Mouse (Mus musculus) hindbrain, embryonic 15.5 days (tissue): Measurements from ENCODE around the gene Slc44a5. TPM values are rescaled to one million over a fixed set of nuclear protein-coding genes. Genes with fewer than 3 reads are reported as not detected.

Experiments
- ATAC-seq: fragments of 200-750 bp; cut with Nextera tagmentation; 2 replicates; pipeline ENCODE4 v1.8.0; 2017; ENCODE audit warnings: low read depth, moderate number of reproducible peaks, moderate TSS enrichment; ENCODE audit not compliant: low FRiP score
- H3K27ac ChIP-seq: fragments of 300-500 bp; sonication (generic); replicated peaks from 2 replicates; pipeline ENCODE4 v1.5.1; 2015; ENCODE audit warnings: mild to moderate bottlenecking, inconsistent platforms
- H3K27me3 ChIP-seq: fragments of 300-500 bp; sonication (generic); 2 replicates; pipeline ENCODE4 v1.6.1; 2015; ENCODE audit warnings: control low read depth, inconsistent platforms
- H3K36me3 ChIP-seq: fragments of 300-500 bp; sonication (generic); 2 replicates; pipeline ENCODE4 v1.6.1; 2015; ENCODE audit warnings: control low read depth, inconsistent platforms
- H3K4me1 ChIP-seq: fragments of 300-500 bp; sonication (generic); replicated peaks from 2 replicates; pipeline ENCODE4 v1.6.1; 2015; ENCODE audit warnings: control low read depth, inconsistent platforms
- H3K4me2 ChIP-seq: fragments of 300-500 bp; sonication (generic); 2 replicates; pipeline ENCODE4 v1.6.1; 2015; ENCODE audit warnings: moderate library complexity, mild to moderate bottlenecking, inconsistent platforms
- H3K4me3 ChIP-seq: fragments of 300-500 bp; sonication (generic); 2 replicates; pipeline ENCODE4 v1.5.1; 2015; ENCODE audit warnings: mild to moderate bottlenecking, inconsistent platforms
- H3K9ac ChIP-seq: fragments of 300-500 bp; sonication (generic); 2 replicates; pipeline ENCODE4 v1.6.1; 2015; ENCODE audit warnings: inconsistent platforms
- H3K9me3 ChIP-seq: fragments of 300-500 bp; sonication (generic); 2 replicates; pipeline ENCODE4 v1.6.1; 2016; ENCODE audit warnings: control low read depth, inconsistent platforms
- WGBS: fragments of 180-500 bp; shearing (Covaris S2); methylation state at CpG from one replicate; pipeline ENCODE4 v1.1.7; 2015; 5-methylcytosine and 5-hydroxymethylcytosine counted together
- polyA plus RNA-seq: library from polyadenylated mRNA; unstranded; fragments of >200 nt; fragmentation: Nextera tagmentation; extraction: Ambion mirVana; gene quantifications from 2 replicates; pipeline ENCODE4 v1.2.1, GENCODE M21; 2015

Slc44a5 gene
- polyA plus RNA-seq, 1 experiment from 2014 or later: 9.6 TPM

DNA sequence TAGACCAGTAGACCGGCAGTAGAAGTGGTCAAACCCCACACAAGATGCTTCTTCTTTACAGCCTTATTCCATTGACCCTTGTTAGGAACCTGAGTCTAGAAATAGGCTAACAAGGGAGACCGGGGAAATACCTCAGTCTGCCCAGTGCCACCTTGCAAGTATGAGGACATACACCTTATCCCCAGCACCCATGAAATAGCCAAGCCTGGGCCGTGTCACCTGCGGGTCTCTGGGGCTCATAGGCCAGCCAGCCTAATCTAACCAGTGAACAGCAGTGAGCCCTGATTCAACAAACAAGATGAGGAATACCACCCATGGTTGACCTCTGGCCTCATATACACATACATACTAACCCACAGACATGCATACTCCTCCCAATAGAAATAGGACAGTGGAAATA is 142.2 kb downstream of the Slc44a5 start:
- ATAC-seq: no peak; the same call in 1 of the 2 replicates
- peaks cover 16% of the 10 kb centered on the region for H3K4me1 ChIP-seq
- H3K27ac ChIP-seq: no peak overlapping the region
- H3K27me3 ChIP-seq: no peaks in the 10 kb centered on the region
- H3K9me3 ChIP-seq: no peaks in the 10 kb centered on the region
- H3K4me3 ChIP-seq: no peak overlapping the region
- H3K4me2 ChIP-seq: no peak overlapping the region
- H3K9ac ChIP-seq: no peak overlapping the region
- no peaks in the 10 kb centered on the region for H3K36me3 ChIP-seq
- WGBS: 89% methylated on average over 4 of the region's 4 CpGs

DNA sequence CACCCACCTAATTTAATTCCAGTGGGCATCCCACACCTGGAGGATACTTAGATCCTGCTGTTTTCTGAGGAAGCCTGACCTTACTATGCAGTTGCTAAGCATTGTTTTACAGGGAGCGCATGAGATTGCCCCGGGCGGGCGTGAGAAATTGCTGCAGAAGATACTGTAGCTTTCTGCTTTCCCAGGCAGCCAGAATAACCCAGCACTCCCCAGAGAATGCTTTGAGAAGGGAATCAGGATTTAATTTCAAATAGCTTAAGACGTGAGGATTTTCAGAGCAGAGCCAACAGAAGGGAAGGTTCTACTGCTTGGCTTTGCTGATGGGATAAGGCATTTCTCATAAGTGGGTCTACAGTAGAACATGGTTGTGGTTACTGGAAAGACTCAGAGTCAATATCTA is 142.8 kb downstream of the Slc44a5 start:
- H3K27me3 ChIP-seq: no peaks in the 10 kb centered on the region
- H3K27ac ChIP-seq: no peak overlapping the region
- peaks cover 16% of the 10 kb centered on the region for H3K4me1 ChIP-seq
- no peak overlapping the region for H3K4me3 ChIP-seq
- H3K9ac ChIP-seq: no peak overlapping the region
- no peaks in the 10 kb centered on the region for H3K36me3 ChIP-seq
- H3K9me3 ChIP-seq: no peaks in the 10 kb centered on the region
- ATAC-seq: no peak
- 66% methylated on average over 5 of the region's 5 CpGs for WGBS
- H3K4me2 ChIP-seq: no peak overlapping the region

DNA sequence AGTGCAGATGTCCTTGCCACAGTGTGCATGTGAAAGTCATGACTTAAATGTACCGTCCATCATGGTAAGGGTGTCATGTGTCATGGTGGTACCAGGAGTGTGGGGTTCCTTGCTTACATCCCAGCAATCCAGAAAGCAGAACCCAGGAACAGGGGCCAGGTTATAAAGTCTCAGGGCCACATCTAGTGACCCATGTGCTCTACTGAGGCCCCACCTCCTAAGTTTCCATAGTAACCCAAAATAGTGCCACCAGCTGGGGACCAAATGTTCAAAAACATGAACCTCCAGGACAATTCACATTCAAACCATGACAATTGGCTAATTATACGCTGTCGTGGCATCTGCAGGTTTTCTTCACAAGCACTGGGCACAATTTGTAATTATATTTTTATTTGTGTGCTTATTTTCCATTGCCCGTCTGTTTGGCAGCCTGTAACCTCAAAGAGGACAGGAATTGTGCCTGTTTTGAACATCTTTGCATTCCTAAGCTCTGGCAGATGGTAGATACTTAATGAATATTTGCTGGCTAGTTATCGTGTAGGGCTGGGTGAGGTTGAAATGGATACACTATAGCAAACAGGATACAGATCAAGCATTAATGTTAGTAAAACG is 145.9 kb downstream of the Slc44a5 start:
- no peaks in the 10 kb centered on the region for H3K36me3 ChIP-seq
- H3K9me3 ChIP-seq: no peaks in the 10 kb centered on the region
- H3K27ac ChIP-seq: no peak overlapping the region
- ATAC-seq: no peak
- H3K4me1 ChIP-seq: peaks cover 16% of the 10 kb centered on the region
- H3K4me3 ChIP-seq: no peak overlapping the region
- H3K9ac ChIP-seq: no peak overlapping the region
- no peaks in the 10 kb centered on the region for H3K27me3 ChIP-seq
- no peak overlapping the region for H3K4me2 ChIP-seq
- 38% methylated on average over 6 of the region's 6 CpGs for WGBS

DNA sequence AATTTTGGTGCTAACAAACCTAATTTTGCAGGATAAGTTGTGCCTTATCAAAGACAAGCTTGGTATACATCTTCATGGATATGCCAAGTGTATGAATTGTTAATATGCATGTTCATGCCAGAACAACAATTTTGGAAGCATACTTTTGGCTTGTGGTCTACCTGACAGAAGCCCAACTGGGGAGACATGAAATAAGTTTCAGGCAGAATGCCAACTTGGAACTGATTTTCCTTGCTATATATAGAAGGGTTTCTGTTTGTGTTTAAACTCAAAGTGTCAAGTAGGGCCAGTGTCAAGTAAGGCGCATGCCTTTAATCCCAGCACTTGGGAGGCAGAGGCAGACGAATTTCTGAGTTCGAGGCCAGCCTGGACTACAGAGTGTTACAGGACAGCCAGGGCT is 149.3 kb downstream of the Slc44a5 start:
- no peaks in the 10 kb centered on the region for H3K36me3 ChIP-seq
- H3K27ac ChIP-seq: no peak overlapping the region
- no peak overlapping the region for H3K4me3 ChIP-seq
- ATAC-seq: no peak
- H3K4me2 ChIP-seq: no peak overlapping the region
- no peaks in the 10 kb centered on the region for H3K9me3 ChIP-seq
- 95% methylated on average over 3 of the region's 3 CpGs for WGBS
- no peaks in the 10 kb centered on the region for H3K27me3 ChIP-seq
- peaks cover 16% of the 10 kb centered on the region for H3K4me1 ChIP-seq
- no peak overlapping the region for H3K9ac ChIP-seq

DNA sequence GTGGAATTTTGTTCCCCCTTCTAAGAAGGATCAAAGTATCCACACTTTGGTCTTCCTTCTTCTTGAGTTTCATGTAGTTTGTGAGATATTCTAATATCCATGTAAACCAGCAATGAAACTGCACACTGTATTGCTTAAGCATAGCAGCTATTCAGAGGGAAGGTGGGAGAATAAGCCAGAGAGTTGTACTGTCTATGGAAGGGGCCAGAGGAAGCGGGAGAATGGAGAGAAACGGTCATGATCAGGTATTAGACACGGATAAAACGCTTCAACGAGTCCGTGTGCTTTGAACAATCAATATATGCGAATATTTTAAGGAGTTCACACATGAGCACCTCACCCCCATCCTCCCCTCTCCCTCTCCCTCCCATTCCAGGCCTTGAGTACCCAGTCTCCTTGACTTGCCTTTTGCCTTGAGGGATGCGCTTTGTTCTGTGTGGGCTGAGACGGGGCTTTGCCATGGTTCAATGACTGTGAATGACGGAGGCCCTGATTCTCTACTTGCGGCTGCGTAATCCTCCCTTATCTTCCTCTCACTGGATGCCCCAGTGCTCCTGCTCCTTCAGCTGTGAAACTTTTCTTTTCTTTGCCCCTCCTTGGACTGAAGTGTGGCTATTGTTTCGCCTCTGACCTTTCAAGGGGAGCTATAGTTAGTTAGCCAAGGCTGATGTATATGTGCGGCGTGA is 151.8 kb downstream of the Slc44a5 start:
- Histone ChIP-seq H3K4me1 (peaks cover 12% of the 10 kb centered on the region), H3K27ac (no peak overlapping the region), H3K9ac (no peak overlapping the region), H3K4me3 (no peak overlapping the region), H3K36me3 (no peaks in the 10 kb centered on the region), H3K4me2 (no peak overlapping the region), H3K27me3 (no peaks in the 10 kb centered on the region), H3K9me3 (no peaks in the 10 kb centered on the region)
- WGBS: 22% methylated on average over 15 of the region's 15 CpGs
- no peak; the same call in 1 of the 2 replicates for ATAC-seq

DNA sequence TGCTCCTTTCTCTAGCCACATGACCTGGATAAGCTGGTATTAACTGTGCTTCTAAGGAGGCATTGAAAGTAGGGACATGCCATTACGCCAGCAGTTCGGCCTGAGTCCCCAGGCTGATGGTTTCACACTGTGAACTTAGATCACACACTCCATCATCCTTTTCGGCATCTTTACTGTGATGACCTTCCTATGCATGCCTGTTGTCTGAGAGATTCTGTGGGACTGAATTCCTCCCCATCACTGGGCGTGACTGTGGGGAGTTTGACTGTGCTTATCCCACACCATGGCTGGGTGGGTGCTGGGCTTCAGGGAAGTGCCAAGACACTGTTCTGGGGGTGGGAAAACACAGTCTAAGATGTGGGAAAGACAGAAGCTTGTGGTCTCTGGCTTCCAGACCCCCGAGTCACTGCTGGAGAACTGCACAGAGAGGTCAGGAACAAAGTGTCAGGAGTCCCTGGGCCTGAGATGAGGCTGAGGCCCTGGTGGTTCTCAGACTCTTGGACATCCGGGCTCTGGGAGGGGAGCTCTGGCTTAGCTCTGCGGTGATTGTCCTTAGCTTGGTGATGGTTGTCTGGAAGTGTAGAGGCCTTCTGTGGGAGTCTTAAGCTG is 152.6 kb downstream of the Slc44a5 start:
- H3K4me1 ChIP-seq: peaks cover 12% of the 10 kb centered on the region
- H3K27me3 ChIP-seq: no peaks in the 10 kb centered on the region
- no peaks in the 10 kb centered on the region for H3K9me3 ChIP-seq
- H3K4me2 ChIP-seq: no peak overlapping the region
- H3K9ac ChIP-seq: no peak overlapping the region
- no peak overlapping the region for H3K27ac ChIP-seq
- H3K36me3 ChIP-seq: no peaks in the 10 kb centered on the region
- 38% methylated on average over 7 of the region's 7 CpGs for WGBS
- ATAC-seq: no peak
- no peak overlapping the region for H3K4me3 ChIP-seq

DNA sequence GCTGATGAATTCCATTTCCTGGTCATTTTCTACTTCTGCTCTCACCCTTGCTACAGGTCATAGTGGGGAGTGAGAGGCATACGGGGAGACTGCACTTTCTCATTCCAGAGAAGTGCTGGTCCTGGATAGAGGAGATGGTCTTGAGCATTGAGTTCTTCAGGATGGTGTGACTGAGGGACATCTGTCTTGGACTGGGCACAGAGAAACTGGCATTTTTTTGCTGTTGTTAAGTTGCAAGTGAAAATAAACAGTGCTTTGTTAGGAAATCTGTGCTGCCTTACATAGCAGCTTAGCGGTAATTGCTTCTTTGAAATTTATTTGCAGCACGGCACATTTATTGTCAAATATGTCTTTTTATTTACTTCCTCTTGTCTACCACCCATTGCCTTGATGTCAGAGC is 154.0 kb downstream of the Slc44a5 start:
- Histone ChIP-seq H3K4me1 (peaks cover 12% of the 10 kb centered on the region), H3K4me2 (no peak overlapping the region), H3K27me3 (no peaks in the 10 kb centered on the region), H3K27ac (no peak overlapping the region), H3K36me3 (no peaks in the 10 kb centered on the region), H3K4me3 (no peak overlapping the region), H3K9ac (no peak overlapping the region), H3K9me3 (no peaks in the 10 kb centered on the region)
- ATAC-seq: no peak
- 81% methylated on average over 3 of the region's 3 CpGs for WGBS

DNA sequence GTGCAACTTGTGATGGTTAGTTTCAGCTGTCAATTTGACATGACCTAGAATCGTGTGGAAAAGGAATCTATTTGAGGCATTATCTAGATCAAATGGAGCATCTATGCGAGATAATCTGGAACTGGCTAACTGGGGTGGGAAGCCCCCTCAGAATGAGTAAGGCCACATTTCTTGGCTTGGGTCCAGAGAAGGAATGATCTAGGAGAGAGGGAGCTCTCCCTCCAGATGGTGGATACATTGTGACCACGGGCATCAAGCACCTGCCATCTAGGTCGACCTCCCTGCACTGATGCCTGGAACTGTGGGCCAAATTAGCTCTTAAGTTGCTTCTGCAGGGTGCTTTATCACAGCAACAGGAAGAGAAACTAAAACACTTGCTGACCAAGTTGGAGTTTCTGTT is 155.8 kb downstream of the Slc44a5 start:
- no peaks in the 10 kb centered on the region for H3K36me3 ChIP-seq
- H3K4me3 ChIP-seq: no peak overlapping the region
- H3K9me3 ChIP-seq: no peaks in the 10 kb centered on the region
- H3K4me1 ChIP-seq: peaks cover 12% of the 10 kb centered on the region
- no peaks in the 10 kb centered on the region for H3K27me3 ChIP-seq
- ATAC-seq: no peak
- WGBS: 57% methylated on average over 4 of the region's 4 CpGs
- no peak overlapping the region for H3K4me2 ChIP-seq
- H3K9ac ChIP-seq: no peak overlapping the region
- no peak overlapping the region for H3K27ac ChIP-seq

DNA sequence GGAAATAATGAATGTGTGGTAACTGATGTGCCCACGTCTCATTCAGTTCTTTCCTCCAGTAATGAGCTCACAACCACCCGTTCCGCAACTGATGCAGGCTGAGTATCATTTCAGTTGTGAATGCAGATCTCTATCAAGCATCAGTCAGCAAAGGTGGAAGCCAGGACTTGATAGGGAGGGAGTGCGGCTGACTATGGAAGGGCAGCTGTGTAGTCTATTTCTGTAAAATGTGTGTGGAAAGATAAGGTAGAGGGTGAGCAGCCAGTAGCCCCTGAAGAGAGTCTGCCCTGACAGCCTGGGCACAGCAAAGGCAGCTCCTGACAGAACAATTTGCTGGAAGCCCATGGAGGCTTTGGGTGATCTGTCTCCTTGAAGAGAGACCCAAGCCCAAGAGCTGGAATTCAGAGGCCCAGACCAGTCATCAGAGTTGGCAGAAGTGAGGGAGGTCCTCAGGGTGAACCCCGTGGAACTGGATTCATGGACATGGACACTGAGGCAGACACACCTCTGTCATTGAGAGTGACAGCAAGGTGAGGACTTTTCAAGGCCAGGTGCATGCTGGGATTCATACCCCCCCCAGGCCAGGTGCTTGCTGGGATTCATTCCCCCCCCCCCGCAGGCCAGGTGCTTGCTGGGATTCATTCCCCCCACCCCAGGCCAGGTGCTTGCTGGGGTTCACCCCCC is 157.3 kb downstream of the Slc44a5 start:
- Histone ChIP-seq H3K9ac (no peak overlapping the region), H3K4me1 (peaks cover 5% of the 10 kb centered on the region), H3K4me3 (no peak overlapping the region), H3K27ac (no peak overlapping the region), H3K4me2 (no peak overlapping the region), H3K9me3 (no peaks in the 10 kb centered on the region), H3K27me3 (no peaks in the 10 kb centered on the region), H3K36me3 (no peaks in the 10 kb centered on the region)
- ATAC-seq: no peak
- WGBS: 88% methylated on average over 6 of the region's 6 CpGs

DNA sequence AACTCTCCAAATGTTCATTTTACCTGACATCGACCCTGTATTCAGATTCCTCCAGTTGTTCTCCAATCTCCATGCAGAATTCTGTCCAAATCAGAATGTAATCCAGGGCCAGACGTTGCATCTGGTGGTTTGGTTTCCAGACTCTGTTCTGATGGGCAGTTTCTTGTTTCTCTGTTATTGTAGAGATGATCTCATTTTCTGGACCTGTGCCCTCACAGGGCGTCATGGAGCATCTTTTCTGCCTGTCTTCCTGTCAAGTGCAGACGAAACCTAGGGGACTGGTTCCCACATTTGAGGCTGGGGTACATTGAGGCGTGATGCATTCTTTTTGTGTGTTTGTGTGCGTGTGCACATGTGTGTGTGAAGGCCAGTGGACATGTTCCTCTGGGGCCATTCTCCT is 160.8 kb downstream of the Slc44a5 start:
- H3K4me3 ChIP-seq: no peak overlapping the region
- no peak overlapping the region for H3K4me2 ChIP-seq
- H3K27me3 ChIP-seq: no peaks in the 10 kb centered on the region
- no peaks in the 10 kb centered on the region for H3K36me3 ChIP-seq
- no peaks in the 10 kb centered on the region for H3K4me1 ChIP-seq
- no peak overlapping the region for H3K27ac ChIP-seq
- 80% methylated on average over 6 of the region's 6 CpGs for WGBS
- no peaks in the 10 kb centered on the region for H3K9me3 ChIP-seq
- H3K9ac ChIP-seq: no peak overlapping the region
- no peak for ATAC-seq

DNA sequence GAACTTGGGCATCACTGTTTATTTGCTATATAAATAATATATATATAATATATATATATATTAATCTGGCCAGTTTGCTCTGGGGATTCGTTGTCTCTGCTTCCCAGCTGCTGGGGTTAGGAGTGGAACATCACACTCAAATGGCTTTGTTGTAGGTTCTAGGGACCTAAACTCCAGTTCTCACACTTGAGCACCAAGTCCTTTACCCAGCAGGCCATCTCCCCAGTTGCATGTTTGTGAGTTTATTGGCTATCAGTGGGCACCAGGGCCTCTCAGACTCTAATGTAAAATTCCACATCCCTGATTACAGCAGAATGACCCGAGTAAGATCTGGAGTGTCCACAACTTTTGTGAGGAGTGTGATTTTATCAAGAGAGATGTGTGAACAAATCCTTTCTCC is 161.5 kb downstream of the Slc44a5 start:
- 89% methylated on average over 2 of the region's 2 CpGs for WGBS

DNA sequence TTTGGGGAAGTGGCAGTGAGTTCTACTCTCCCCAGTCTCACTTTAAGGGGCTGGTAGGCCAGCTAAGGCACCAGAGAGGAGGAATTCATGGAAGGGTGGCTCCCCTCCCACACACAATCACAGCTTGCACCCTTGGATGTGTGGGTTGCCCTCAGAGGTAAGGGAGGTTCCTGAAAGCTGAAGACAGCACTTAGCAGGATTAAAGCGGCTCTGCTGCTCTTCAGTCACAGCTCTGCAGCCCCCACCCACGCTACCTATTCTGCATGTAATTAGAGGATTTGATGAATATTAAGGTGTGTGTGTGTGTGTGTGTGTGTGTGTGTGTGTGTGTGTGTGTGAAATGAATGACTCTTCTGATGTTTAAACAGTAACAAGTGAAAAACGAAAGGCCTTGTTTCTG is 163.3 kb downstream of the Slc44a5 start:
- Histone ChIP-seq H3K4me2 (no peak overlapping the region), H3K4me3 (no peak overlapping the region), H3K9ac (no peak overlapping the region), H3K27me3 (no peaks in the 10 kb centered on the region), H3K4me1 (no peaks in the 10 kb centered on the region), H3K9me3 (no peaks in the 10 kb centered on the region), H3K27ac (no peak overlapping the region), H3K36me3 (no peaks in the 10 kb centered on the region)
- ATAC-seq: no peak
- WGBS: 90% methylated on average over 3 of the region's 3 CpGs

More for the DNA sequence above, 161.5 kb downstream of the Slc44a5 start:
- H3K4me1 ChIP-seq: no peaks in the 10 kb centered on the region
- H3K27ac ChIP-seq: no peak overlapping the region
- H3K4me3 ChIP-seq: no peak overlapping the region
- no peak overlapping the region for H3K9ac ChIP-seq
- ATAC-seq: no peak
- no peak overlapping the region for H3K4me2 ChIP-seq
- H3K9me3 ChIP-seq: no peaks in the 10 kb centered on the region
- H3K36me3 ChIP-seq: no peaks in the 10 kb centered on the region
- no peaks in the 10 kb centered on the region for H3K27me3 ChIP-seq
